Mouse (Mus musculus) T-cell, adult 2 months (primary cell): ENCODE measurements around the gene Fam84b.

Experiments used
- DNase-seq: peaks from one replicate; pipeline ENCODE4 v3.0.0; 2022; ENCODE audit warnings: low spot score

The Fam84b gene

GRCm38 (mm10) chr15:60832586-60832985 lies 21.0 kb downstream of the Fam84b start:
- peak; percentile 16 for DNase-seq

GRCm38 (mm10) chr15:60826226-60826625 lies 27.4 kb downstream of the Fam84b start:
- DNase-seq = no peak

- peak; percentile 88 for DNase-seq
Observed at GRCm38 (mm10) chr15:60824751-60825227, 28.8 kb downstream of the Fam84b start.

- DNase-seq = peak; percentile 38
Observed at GRCm38 (mm10) chr15:60823870-60824709, 29.5 kb downstream of the Fam84b start.

GRCm38 (mm10) chr15:60823620-60823869 lies 30.0 kb downstream of the Fam84b start:
- DNase-seq = peak; percentile 19

GRCm38 (mm10) chr15:60822803-60823619 lies 30.6 kb downstream of the Fam84b start:
- peak; percentile 54 for DNase-seq

- DNase-seq = no peak
Observed at GRCm38 (mm10) chr15:60822101-60822802, 31.3 kb downstream of the Fam84b start.

- no peak for DNase-seq
Observed at GRCm38 (mm10) chr15:60818500-60818899, 35.1 kb downstream of the Fam84b start.

GRCm38 (mm10) chr15:60816478-60816877 lies 37.1 kb downstream of the Fam84b start:
- no peak for DNase-seq

- no peak for DNase-seq
Observed at GRCm38 (mm10) chr15:60814542-60814941, 39.0 kb downstream of the Fam84b start.

GRCm38 (mm10) chr15:60793041-60793673 lies 60.4 kb downstream of the Fam84b start:
- no peak for DNase-seq

GRCm38 (mm10) chr15:60789084-60789483 lies 64.5 kb downstream of the Fam84b start:
- no peak for DNase-seq

GRCm38 (mm10) chr15:60783761-60784160 lies 69.8 kb downstream of the Fam84b start:
- no peak for DNase-seq

- no peak for DNase-seq
Observed at GRCm38 (mm10) chr15:60779531-60779973, 74.0 kb downstream of the Fam84b start.

- no peak for DNase-seq
Observed at GRCm38 (mm10) chr15:60779063-60779462, 74.5 kb downstream of the Fam84b start.
